Mouse (Mus musculus): Measurements from ENCODE around the gene Nfic. TPM values are rescaled to one million over a fixed set of nuclear protein-coding genes. Genes with fewer than 3 reads are reported as not detected.

Nfic gene
- total and polyA plus RNA-seq, 3 experiments, result 2.0 to 9.7 TPM; not detected in 1

DNA sequence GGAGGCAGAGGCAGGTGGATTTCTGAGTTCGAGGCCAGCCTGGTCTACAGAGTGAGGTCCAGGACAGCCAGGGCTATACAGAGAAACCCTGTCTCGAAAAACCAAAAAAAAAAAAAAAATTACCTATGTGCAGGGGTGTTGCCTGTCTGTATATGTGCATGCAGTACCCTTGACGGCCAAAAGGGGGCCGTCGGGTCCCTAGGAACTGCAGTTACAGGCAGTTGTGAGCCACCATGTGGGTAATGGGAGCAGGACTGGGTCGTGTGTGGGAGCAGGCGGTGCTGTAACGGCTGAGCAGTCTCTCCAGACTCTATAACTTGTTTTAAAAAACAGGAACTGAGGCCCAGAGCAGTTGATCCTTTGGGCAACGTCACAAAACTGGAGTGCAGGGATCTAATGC lies 28.5 kb upstream of the Nfic start:
- Histone ChIP-seq H3K27ac (ENCODE audit: control insufficient read depth, low read depth, low read length) (no peak overlapping the region), H3K4me1 (ENCODE audit: control insufficient read depth in 1 of 2, insufficient read depth in 2 of 2, low read length in 2 of 2) (peaks cover 0 to 14% of the 10 kb centered on the region in 2 experiments; a peak in 2 of 4 replicates), H3K27me3 (ENCODE audit: control insufficient read depth in 1 of 2, insufficient read depth in 2 of 2, low read length in 2 of 2) (no peaks in the 10 kb centered on the region), H3K4me3 (ENCODE audit: control insufficient read depth in 1 of 2, insufficient read depth in 1 of 2, low read depth in 2 of 2, low read length in 2 of 2) (no peak overlapping the region), H3K9ac (ENCODE audit: control insufficient read depth, low read depth, low read length, poor library complexity, severe bottlenecking) (no peak overlapping the region), H3K9me3 (replicated peaks; ENCODE audit: insufficient read depth, low read length) (no peaks in the 10 kb centered on the region), H3K79me2 (ENCODE audit: control insufficient read depth, insufficient read depth, low read length, poor library complexity) (no peaks in the 10 kb centered on the region), H3K36me3 (ENCODE audit: control insufficient read depth in 1 of 2, insufficient read depth in 2 of 2, low read length in 2 of 2) (no peaks in the 10 kb centered on the region; a peak in 1 of 4 replicates)
- DNase-seq (ENCODE audit: low read depth, low spot score), result peak; percentile 79
- TF ChIP-seq ZKSCAN1 (IDR thresholded peaks at IDR 0.05; ENCODE audit: low read depth, low read length) (no peak), MAX (IDR thresholded peaks at IDR 0.05; ENCODE audit: low read length) (0 out of 2 replicates have a peak, but pooled peaks have one; percentile 11), GABPA (IDR thresholded peaks at IDR 0.05; ENCODE audit: low read depth, low read length) (no peak), MYC (IDR thresholded peaks at IDR 0.05; ENCODE audit: low read depth, low read length) (0 out of 2 replicates have a peak, but pooled peaks have one; percentile 49), RAD21 (IDR thresholded peaks at IDR 0.05; ENCODE audit: low read depth, low read length) (peak; percentile 43), BHLHE40 (IDR thresholded peaks at IDR 0.05; ENCODE audit: borderline replicate concordance, low read depth, low read length) (no peak), KAT2A (conservative IDR thresholded peaks at IDR 0.05; ENCODE audit: low read depth, low read length) (no peak), ZC3H11A (IDR thresholded peaks at IDR 0.05; ENCODE audit: low read depth, low read length) (peak; percentile 19; the same call in 1 of the 2 replicates), SMC3 (IDR thresholded peaks at IDR 0.05; ENCODE audit: low read depth, low read length) (peak; percentile 53), JUND (IDR thresholded peaks at IDR 0.05; ENCODE audit: low read depth, low read length) (no peak), HCFC1 (IDR thresholded peaks at IDR 0.05; ENCODE audit: low read depth, low read length) (0 out of 2 replicates have a peak, but pooled peaks have one; percentile 15), MEF2A (IDR thresholded peaks at IDR 0.05; ENCODE audit: extremely low read depth, insufficient replicate concordance, low read depth, low read length, poor library complexity, severe bottlenecking) (no peak), CTCF (IDR thresholded peaks at IDR 0.05 in 2 of 3, conservative IDR thresholded peaks at IDR 0.05 in 1 of 3; ENCODE audit: control insufficient read depth in 1 of 3, insufficient read depth in 1 of 3, low read depth in 2 of 3, low read length in 3 of 3, poor library complexity in 1 of 3, severe bottlenecking in 1 of 3) (peak; percentile 72 to 74 (median 73)), POLR2AphosphoS5 (IDR thresholded peaks at IDR 0.05; ENCODE audit: borderline replicate concordance, low read depth, low read length) (no peak), ELF1 (IDR thresholded peaks at IDR 0.05; ENCODE audit: low read depth, low read length) (no peak), SIN3A (IDR thresholded peaks at IDR 0.05; ENCODE audit: low read length) (no peak), NRF1 (IDR thresholded peaks at IDR 0.05; ENCODE audit: insufficient read depth, low read depth, low read length, poor library complexity, severe bottlenecking) (no peak), TAL1 (IDR thresholded peaks at IDR 0.05; ENCODE audit: low read length) (no peak), MYB (IDR thresholded peaks at IDR 0.05; ENCODE audit: low read depth, low read length) (no peak), ZNF384 (IDR thresholded peaks at IDR 0.05; ENCODE audit: low read depth, low read length) (peak; percentile 83)

GRCm38 (mm10) chr10:81482533-81482889 lies 27.1 kb upstream of the Nfic start, which contains the start of gene Celf5:
Gene Celf5 (minus strand): TSS chr10:81482709.
- no peaks in the 10 kb centered on the region for H3K9me3 ChIP-seq (replicated peaks; ENCODE audit: insufficient read depth, low read length)
- TF ChIP-seq SMC3 (IDR thresholded peaks at IDR 0.05; ENCODE audit: low read depth, low read length) (0 out of 2 replicates have a peak, but pooled peaks have one; percentile 23), NELFE (IDR thresholded peaks at IDR 0.05; ENCODE audit: low read depth, low read length) (no peak), ZNF384 (IDR thresholded peaks at IDR 0.05; ENCODE audit: low read depth, low read length) (no peak), RAD21 (IDR thresholded peaks at IDR 0.05; ENCODE audit: low read depth, low read length) (peak; percentile 8), CTCF (IDR thresholded peaks at IDR 0.05 in 2 of 3, conservative IDR thresholded peaks at IDR 0.05 in 1 of 3; ENCODE audit: control insufficient read depth in 1 of 3, insufficient read depth in 1 of 3, low read depth in 2 of 3, low read length in 3 of 3, poor library complexity in 1 of 3, severe bottlenecking in 1 of 3) (peak; percentile 51 to 95 (median 83); a peak in 5 of 6 replicates), MAZ (IDR thresholded peaks at IDR 0.05; ENCODE audit: low read depth, low read length) (peak; percentile 100), NRF1 (IDR thresholded peaks at IDR 0.05; ENCODE audit: insufficient read depth, low read depth, low read length, poor library complexity, severe bottlenecking) (no peak)
- peaks cover 0 to 14% of the 10 kb centered on the region in 2 experiments; a peak in 2 of 4 replicates for H3K4me1 ChIP-seq (ENCODE audit: control insufficient read depth in 1 of 2, insufficient read depth in 2 of 2, low read length in 2 of 2)
- no peaks in the 10 kb centered on the region for H3K79me2 ChIP-seq (ENCODE audit: control insufficient read depth, insufficient read depth, low read length, poor library complexity)
- peak within 1 kb of the TSS; percentile 45 to 49; a peak in 3 of 4 replicates for H3K4me3 ChIP-seq (ENCODE audit: control insufficient read depth in 1 of 2, insufficient read depth in 1 of 2, low read depth in 2 of 2, low read length in 2 of 2)
- peak within 1 kb of the TSS; percentile 44 for H3K9ac ChIP-seq (ENCODE audit: control insufficient read depth, low read depth, low read length, poor library complexity, severe bottlenecking)
- H3K27me3 ChIP-seq (ENCODE audit: control insufficient read depth in 1 of 2, insufficient read depth in 2 of 2, low read length in 2 of 2), result no peaks in the 10 kb centered on the region
- H3K27ac ChIP-seq (ENCODE audit: control insufficient read depth, low read depth, low read length), result no peak within 1 kb of the TSS
- peak; percentile 62 for DNase-seq (ENCODE audit: low read depth, low spot score)
- no peaks in the 10 kb centered on the region for H3K36me3 ChIP-seq (ENCODE audit: control insufficient read depth in 1 of 2, insufficient read depth in 2 of 2, low read length in 2 of 2)

Measured in MEL (cell line).